Comparison of ENCODE assay signal across 8 mouse cellular contexts in genomic region chr3:153944335-153944990, GRCm38 (mm10). TPM values are rescaled to one million over a fixed set of nuclear protein-coding genes. Genes with fewer than 3 reads are reported as not detected.
DNase-seq lines count a peak whose midpoint lies in the region; ATAC-seq and TF ChIP-seq lines count a peak whose summit lies in the region.

Gene Acadm, minus strand, starts transcription at chr3:153944632.

- peaks cover 13% of the 10 kb centered on the region for H3K79me2 ChIP-seq in CH12.LX (replicated peaks; ENCODE audit: control insufficient read depth, extremely low read depth, insufficient read depth, poor library complexity, severe bottlenecking)

- no peak for TF ChIP-seq CTCF in CH12.LX (conservative IDR thresholded peaks at IDR 0.05 in 1 of 2, IDR thresholded peaks at IDR 0.05 in 1 of 2; ENCODE audit: low read depth in 2 of 2, low read length in 2 of 2)
- TF ChIP-seq CTCF in heart, postnatal 0 days (IDR thresholded peaks at IDR 0.05; ENCODE audit: low read depth): no peak; the same call in 1 of the 2 replicates
- TF ChIP-seq CTCF in testis, adult 2 months (IDR thresholded peaks at IDR 0.05; ENCODE audit: control insufficient read depth, insufficient read depth, insufficient replicate concordance, low read depth, low read length): no peak

- H3K9ac ChIP-seq in CH12.LX (ENCODE audit: insufficient read depth, low read depth): peak within 1 kb of the TSS; percentile 86
- peak within 1 kb of the TSS; percentile 64 for H3K9ac ChIP-seq in forebrain, embryonic 12.5 days
- H3K9ac ChIP-seq in heart, postnatal 0 days (replicated peaks; ENCODE audit: low read depth, low read length): peak within 1 kb of the TSS; percentile 73
- H3K9ac ChIP-seq in liver, embryonic 16.5 days (ENCODE audit: low read depth, low read length): peak within 1 kb of the TSS; percentile 76
- H3K9ac ChIP-seq in neural tube, embryonic 13.5 days: peak within 1 kb of the TSS; percentile 83

- H3K36me3 ChIP-seq in CH12.LX (replicated peaks in 1 of 2; ENCODE audit: control insufficient read depth in 1 of 2, insufficient read depth in 1 of 2, low read length in 1 of 2): peaks cover 10 to 26% of the 10 kb centered on the region in 2 experiments
- no peaks in the 10 kb centered on the region for H3K36me3 ChIP-seq in forebrain, embryonic 12.5 days (replicated peaks)
- H3K36me3 ChIP-seq in heart, postnatal 0 days (replicated peaks; ENCODE audit: control insufficient read depth, insufficient read depth, low read length): peaks cover 13% of the 10 kb centered on the region
- H3K36me3 ChIP-seq in liver, embryonic 16.5 days (ENCODE audit: control insufficient read depth, insufficient read depth): no peaks in the 10 kb centered on the region
- H3K36me3 ChIP-seq in neural tube, embryonic 13.5 days: no peaks in the 10 kb centered on the region; the same call in 1 of the 2 replicates
- no peaks in the 10 kb centered on the region for H3K36me3 ChIP-seq in testis, adult 2 months (ENCODE audit: control insufficient read depth, insufficient read depth, low read length)

- peak; percentile 100 for DNase-seq in CH12.LX (ENCODE audit: extremely low read depth)
- DNase-seq in c-Kit-positive CD71-positive TER-119-negative erythroid progenitor cells, embryonic 14.5 days (ENCODE audit: low read depth): peak; percentile 93
- peak; percentile 99 for DNase-seq in heart, postnatal 0 days (ENCODE audit: low spot score)
- DNase-seq in kidney, postnatal 4 days: peak; percentile 99

- no peak for TF ChIP-seq EP300 in CH12.LX (IDR thresholded peaks at IDR 0.05; ENCODE audit: low read length)
- peak; percentile 73; the same call in 1 of the 2 replicates for TF ChIP-seq EP300 in heart, postnatal 0 days (IDR thresholded peaks at IDR 0.05; ENCODE audit: low read depth)

- peak within 1 kb of the TSS; percentile 14; the same call in 1 of the 2 replicates for H3K27ac ChIP-seq in CH12.LX (ENCODE audit: insufficient read depth, low read depth)
- H3K27ac ChIP-seq in forebrain, embryonic 12.5 days: peak within 1 kb of the TSS; percentile 73
- peak within 1 kb of the TSS; percentile 96 for H3K27ac ChIP-seq in heart, postnatal 0 days (ENCODE audit: low read depth)
- H3K27ac ChIP-seq in liver, embryonic 16.5 days (ENCODE audit: low read length): peak within 1 kb of the TSS; percentile 80
- peak within 1 kb of the TSS; percentile 84 for H3K27ac ChIP-seq in neural tube, embryonic 13.5 days (replicated peaks)
- H3K27ac ChIP-seq in testis, adult 2 months (ENCODE audit: control insufficient read depth, insufficient read depth, low read depth, low read length): peak within 1 kb of the TSS; percentile 12

- under 1% methylated on average over 41 of the region's 41 CpGs for WGBS in forebrain, embryonic 12.5 days
- WGBS in heart, postnatal 0 days: under 1% methylated on average over 39 of the region's 41 CpGs
- 0% methylated on average over 41 of the region's 41 CpGs for WGBS in liver, embryonic 16.5 days (ENCODE audit: insufficient replicate concordance)
- under 1% methylated on average over 41 of the region's 41 CpGs for WGBS in neural tube, embryonic 13.5 days

- in situ Hi-C loops in CH12.LX (cut with MboI; ENCODE audit: low pct_ligation_motif_present, low pct_unique_long_range_greater_than_20kb, low sequenced_read_pairs): no loop called here

- peak within 1 kb of the TSS; percentile 69 to 92 (median 75) for H3K4me3 ChIP-seq in CH12.LX (replicated peaks in 1 of 3; ENCODE audit: low read depth in 2 of 3, low read length in 2 of 3, poor library complexity in 1 of 3)
- H3K4me3 ChIP-seq in forebrain, embryonic 12.5 days (replicated peaks): peak within 1 kb of the TSS; percentile 79
- H3K4me3 ChIP-seq in heart, postnatal 0 days (ENCODE audit: low read depth, low read length): peak within 1 kb of the TSS; percentile 75
- peak within 1 kb of the TSS; percentile 75 for H3K4me3 ChIP-seq in liver, embryonic 16.5 days (ENCODE audit: low read depth, low read length)
- H3K4me3 ChIP-seq in neural tube, embryonic 13.5 days: peak within 1 kb of the TSS; percentile 74
- H3K4me3 ChIP-seq in testis, adult 2 months (ENCODE audit: control insufficient read depth, low read depth, low read length): peak within 1 kb of the TSS; percentile 84

- peak within 1 kb of the TSS; percentile 85 for H3K4me2 ChIP-seq in CH12.LX (ENCODE audit: insufficient read depth, low read depth, poor library complexity, severe bottlenecking)
- H3K4me2 ChIP-seq in forebrain, embryonic 12.5 days: peak within 1 kb of the TSS; percentile 62
- H3K4me2 ChIP-seq in heart, postnatal 0 days (ENCODE audit: low read depth, low read length): peak within 1 kb of the TSS; percentile 62
- H3K4me2 ChIP-seq in liver, embryonic 16.5 days (ENCODE audit: low read depth, low read length): peak within 1 kb of the TSS; percentile 88
- H3K4me2 ChIP-seq in neural tube, embryonic 13.5 days: peak within 1 kb of the TSS; percentile 75

- H3K4me1 ChIP-seq in CH12.LX (ENCODE audit: control insufficient read depth in 1 of 2, insufficient read depth in 2 of 2): peaks cover 2 to 41% of the 10 kb centered on the region in 2 experiments; a peak in 2 of 4 replicates
- H3K4me1 ChIP-seq in forebrain, embryonic 12.5 days: peaks cover 14% of the 10 kb centered on the region
- H3K4me1 ChIP-seq in heart, postnatal 0 days (ENCODE audit: control insufficient read depth, insufficient read depth): peaks cover 28% of the 10 kb centered on the region
- H3K4me1 ChIP-seq in liver, embryonic 16.5 days (ENCODE audit: control insufficient read depth, low read depth, low read length): peaks cover 21% of the 10 kb centered on the region
- H3K4me1 ChIP-seq in neural tube, embryonic 13.5 days (replicated peaks): peaks cover 19% of the 10 kb centered on the region; the same call in 1 of the 2 replicates
- H3K4me1 ChIP-seq in testis, adult 2 months (ENCODE audit: control insufficient read depth, insufficient read depth, low read length): no peaks in the 10 kb centered on the region

- H3K9me3 ChIP-seq in CH12.LX (replicated peaks; ENCODE audit: low read length): no peaks in the 10 kb centered on the region
- H3K9me3 ChIP-seq in forebrain, embryonic 12.5 days: no peaks in the 10 kb centered on the region
- no peaks in the 10 kb centered on the region for H3K9me3 ChIP-seq in heart, postnatal 0 days (replicated peaks; ENCODE audit: control insufficient read depth, low read length)
- H3K9me3 ChIP-seq in liver, embryonic 16.5 days (replicated peaks; ENCODE audit: control insufficient read depth, low read length): no peaks in the 10 kb centered on the region
- no peaks in the 10 kb centered on the region for H3K9me3 ChIP-seq in neural tube, embryonic 13.5 days

- peaks cover 1% of the 10 kb centered on the region for H3K27me3 ChIP-seq in CH12.LX (replicated peaks)
- H3K27me3 ChIP-seq in forebrain, embryonic 12.5 days: no peaks in the 10 kb centered on the region
- no peaks in the 10 kb centered on the region for H3K27me3 ChIP-seq in heart, postnatal 0 days (ENCODE audit: control insufficient read depth, insufficient read depth, low read length)
- no peaks in the 10 kb centered on the region for H3K27me3 ChIP-seq in liver, embryonic 16.5 days (ENCODE audit: control insufficient read depth, insufficient read depth, low read depth, low read length)
- no peaks in the 10 kb centered on the region for H3K27me3 ChIP-seq in neural tube, embryonic 13.5 days
- no peaks in the 10 kb centered on the region for H3K27me3 ChIP-seq in testis, adult 2 months (ENCODE audit: control insufficient read depth, insufficient read depth, low read length)

- ATAC-seq in forebrain, embryonic 12.5 days (ENCODE audit: low FRiP score): peak; percentile 97
- peak; percentile 95 for ATAC-seq in heart, postnatal 0 days (ENCODE audit: insufficient read depth, low read depth)
- ATAC-seq in liver, embryonic 16.5 days (ENCODE audit: low read depth): peak; percentile 95
- ATAC-seq in neural tube, embryonic 13.5 days (ENCODE audit: low read depth): peak; percentile 96

- dilution Hi-C loops in CH12.LX (cut with MboI; ENCODE audit: extremely low pct_ligation_motif_present, extremely low pct_unique_long_range_greater_than_20kb, low sequenced_read_pairs): no loop called here

- no peak for TF ChIP-seq RAD21 in CH12.LX (IDR thresholded peaks at IDR 0.05; ENCODE audit: low read depth, low read length)

- peak; percentile 97 for TF ChIP-seq POLR2A in CH12.LX (IDR thresholded peaks at IDR 0.05; ENCODE audit: low read depth, low read length)
- TF ChIP-seq POLR2A in testis, adult 2 months (IDR thresholded peaks at IDR 0.05; ENCODE audit: control insufficient read depth, low read depth, low read length): peak; percentile 80

TF ChIP-seq in CH12.LX, 34 proteins besides CTCF, POLR2A, EP300 and RAD21 (continues in another document):
- TF ChIP-seq MYC (IDR thresholded peaks at IDR 0.05; ENCODE audit: low read depth, low read length): 0 out of 2 replicates have a peak, but pooled peaks have one; percentile 23
- no peak; the same call in 1 of the 2 replicates for TF ChIP-seq SMC3 (IDR thresholded peaks at IDR 0.05; ENCODE audit: low read depth, low read length)
- peak; percentile 88 for TF ChIP-seq NELFE (IDR thresholded peaks at IDR 0.05; ENCODE audit: low read depth, low read length)
- TF ChIP-seq TBP (conservative IDR thresholded peaks at IDR 0.05; ENCODE audit: low read depth, low read length): 0 out of 2 replicates have a peak, but pooled peaks have one; percentile 39
- no peak for TF ChIP-seq E2F4 (IDR thresholded peaks at IDR 0.05; ENCODE audit: insufficient replicate concordance, low read depth, low read length)
- TF ChIP-seq MAZ (IDR thresholded peaks at IDR 0.05; ENCODE audit: low read depth, low read length): 0 out of 2 replicates have a peak, but pooled peaks have one; percentile 18
- TF ChIP-seq BHLHE40 (IDR thresholded peaks at IDR 0.05; ENCODE audit: low read depth, low read length): peak; percentile 90
- no peak; the same call in 1 of the 2 replicates for TF ChIP-seq IRF4 (IDR thresholded peaks at IDR 0.05; ENCODE audit: low read depth, low read length)
- TF ChIP-seq TCF12 (IDR thresholded peaks at IDR 0.05; ENCODE audit: low read depth, low read length): peak; percentile 86
- TF ChIP-seq NRF1 (IDR thresholded peaks at IDR 0.05; ENCODE audit: low read depth, low read length): peak; percentile 99
- TF ChIP-seq POLR2AphosphoS2 (IDR thresholded peaks at IDR 0.05; ENCODE audit: low read depth, low read length): peak; percentile 94
- TF ChIP-seq RCOR1 (conservative IDR thresholded peaks at IDR 0.05; ENCODE audit: low read depth, low read length): no peak

RNA-seq across cellular contexts. Expression of gene Acadm, which starts in this region (rescaled TPM):
- total RNA-seq in CH12.LX (2012; rRNA removed): 78.5 and 111 TPM in 2 replicates
- 224 and 249 TPM in 2 replicates for total RNA-seq in CH12.LX (2014; rRNA removed)
- polyA plus RNA-seq in CH12.LX (2012; ENCODE audit: insufficient read length, low read depth): 199 and 240 TPM in 2 replicates
- polyA plus RNA-seq in forebrain, embryonic 12.5 days (2016; fragmentation: Nextera tagmentation; extraction: Ambion mirVana): 43.4 and 45.1 TPM in 2 replicates
- total RNA-seq in heart, postnatal 0 days (2014; rRNA removed; ENCODE audit: low replicate concordance): 331 and 333 TPM in 2 replicates
- polyA plus RNA-seq in heart, postnatal 0 days (2015; fragmentation: Nextera tagmentation; extraction: Ambion mirVana): 642 and 671 TPM in 2 replicates
- polyA plus RNA-seq in liver, embryonic 16.5 days (2015; fragmentation: Nextera tagmentation; extraction: Ambion mirVana): 133 and 157 TPM in 2 replicates
- polyA plus RNA-seq in neural tube, embryonic 13.5 days (2015; fragmentation: Nextera tagmentation; extraction: Ambion mirVana): 63.4 and 68.7 TPM in 2 replicates
- 13.3 and 13.7 TPM in 2 replicates for polyA plus RNA-seq in testis, adult 2 months (2012; rRNA removed)

Comparison
In these comparisons a context has a peak if more than half of its experiments do, and no peak if none do; other contexts are left out.
1. Peak in every context shown above with its lines: DNase-seq, ATAC-seq, H3K4me3 ChIP-seq and H3K27ac ChIP-seq.
2. H3K27ac ChIP-seq: peak in every context shown above with its lines; median percentile 96 in heart, postnatal 0 days; 84 in neural tube, embryonic 13.5 days; 80 in liver, embryonic 16.5 days; 73 in forebrain, embryonic 12.5 days; 14 in CH12.LX; 12 in testis, adult 2 months.